Mouse (Mus musculus) kidney, adult 2 months (tissue): ENCODE measurements at regions not wholly inside any gene's neighbourhood (a gene's known extent, or its start where the extent isn't known, plus 50 kb on each side); places are given as distances from the start of the nearest gene placed in this dataset.
A peak's percentile ranks its signal among the peaks of the same experiment; 100 is the strongest.

Experiments
- DNase-seq: peaks from one replicate; pipeline ENCODE4 v3.0.0; 2021
- H3K27ac ChIP-seq: fragments of 200-500 bp; 2 replicates; pipeline ENCODE4 v1.5.1; 2012; ENCODE audit warnings: low read depth, low read length, control low read depth, inconsistent platforms; ENCODE audit not compliant: insufficient read depth
- H3K27me3 ChIP-seq: fragments of 200-500 bp; replicated peaks from 2 replicates; pipeline ENCODE4 v1.6.1; 2012; ENCODE audit warnings: mild to moderate bottlenecking, moderate library complexity, low read length, inconsistent platforms; ENCODE audit not compliant: control insufficient read depth, insufficient read depth
- H3K36me3 ChIP-seq: fragments of 200-500 bp; 2 replicates; pipeline ENCODE4 v1.6.1; 2012; ENCODE audit warnings: mild to moderate bottlenecking, moderate library complexity, low read length, inconsistent platforms; ENCODE audit not compliant: control insufficient read depth, insufficient read depth
- H3K4me1 ChIP-seq: fragments of 200-500 bp; 2 replicates; pipeline ENCODE4 v1.6.1; 2011; ENCODE audit warnings: low read length; ENCODE audit not compliant: control insufficient read depth, insufficient read depth
- H3K4me3 ChIP-seq: fragments of 200-500 bp; 2 replicates; pipeline ENCODE4 v1.5.1; 2011; ENCODE audit warnings: mild to moderate bottlenecking, low read depth, low read length, control low read depth; ENCODE audit not compliant: insufficient read depth
- CTCF ChIP-seq: fragments of 200-500 bp; conservative IDR thresholded peaks from 2 replicates; pipeline ENCODE4 v1.5.1; 2011; ENCODE audit warnings: low read depth, mild to moderate bottlenecking, control low read depth, low read length, moderate library complexity, mixed read lengths; ENCODE audit not compliant: insufficient read depth, insufficient read length
- POLR2A ChIP-seq: fragments of 200-500 bp; IDR thresholded peaks from one replicate; pipeline ENCODE4 v1.6.1; 2011; ENCODE audit warnings: low read depth, low read length, control low read depth
- WGBS: fragments of 180-500 bp; shearing (Covaris S2); methylation state at CpG from one replicate; pipeline ENCODE4 v1.1.7; 2018; 5-methylcytosine and 5-hydroxymethylcytosine counted together

- Histone ChIP-seq H3K27ac (no peak overlapping the region), H3K36me3 (no peaks in the 10 kb centered on the region), H3K4me3 (no peak overlapping the region), H3K27me3 (no peaks in the 10 kb centered on the region), H3K4me1 (no peaks in the 10 kb centered on the region)
- WGBS: 65% methylated on average over 6 of the region's 6 CpGs
- TF ChIP-seq CTCF: no peak
- DNase-seq: no peak
Observed at GRCm38 (mm10) chr8:115544067-115544466, 163.5 kb downstream of the Maf start.

- H3K27me3 ChIP-seq: no peaks in the 10 kb centered on the region
- no peak for TF ChIP-seq POLR2A
- TF ChIP-seq CTCF: no peak
- H3K27ac ChIP-seq: no peak overlapping the region
- no peak overlapping the region for H3K4me3 ChIP-seq
- DNase-seq: no peak
- H3K4me1 ChIP-seq: no peaks in the 10 kb centered on the region
- WGBS: 92% methylated on average over 3 of the region's 3 CpGs
- H3K36me3 ChIP-seq: no peaks in the 10 kb centered on the region
Observed at GRCm38 (mm10) chr8:115542935-115543334, 164.7 kb downstream of the Maf start.

GRCm38 (mm10) chr8:115539600-115539999, 168.0 kb downstream of the Maf start:
- Histone ChIP-seq H3K4me3 (peak overlapping the region; percentile 7; the same call in 1 of the 2 replicates), H3K36me3 (no peaks in the 10 kb centered on the region), H3K27me3 (no peaks in the 10 kb centered on the region), H3K4me1 (no peaks in the 10 kb centered on the region), H3K27ac (no peak overlapping the region)
- TF ChIP-seq CTCF: no peak
- TF ChIP-seq POLR2A: no peak
- 57% methylated on average over 9 of the region's 9 CpGs for WGBS
- DNase-seq: peak; percentile 19

- no peak overlapping the region for H3K4me3 ChIP-seq
- H3K27me3 ChIP-seq: no peaks in the 10 kb centered on the region
- DNase-seq: no peak
- no peak overlapping the region for H3K27ac ChIP-seq
- no peak for TF ChIP-seq CTCF
- no peak for TF ChIP-seq POLR2A
- H3K36me3 ChIP-seq: no peaks in the 10 kb centered on the region
- H3K4me1 ChIP-seq: no peaks in the 10 kb centered on the region
- 95% methylated on average over 4 of the region's 4 CpGs for WGBS
Observed at GRCm38 (mm10) chr8:115538236-115538635, 169.4 kb downstream of the Maf start.

GRCm38 (mm10) chr8:115537761-115538160, 169.8 kb downstream of the Maf start:
- no peak for DNase-seq
- WGBS: 87% methylated on average over 5 of the region's 5 CpGs
- TF ChIP-seq POLR2A (no peak), CTCF (no peak)
- Histone ChIP-seq H3K27me3 (no peaks in the 10 kb centered on the region), H3K36me3 (no peaks in the 10 kb centered on the region), H3K4me3 (no peak overlapping the region), H3K4me1 (no peaks in the 10 kb centered on the region), H3K27ac (no peak overlapping the region)

GRCm38 (mm10) chr8:115536554-115537346, 170.8 kb downstream of the Maf start:
- Histone ChIP-seq H3K27ac (no peak overlapping the region), H3K4me1 (no peaks in the 10 kb centered on the region), H3K27me3 (no peaks in the 10 kb centered on the region), H3K4me3 (no peak overlapping the region), H3K36me3 (no peaks in the 10 kb centered on the region)
- WGBS: 24% methylated on average over 19 of the region's 19 CpGs
- peak; percentile 6 for DNase-seq
- no peak for TF ChIP-seq POLR2A
- TF ChIP-seq CTCF: no peak

DNA sequence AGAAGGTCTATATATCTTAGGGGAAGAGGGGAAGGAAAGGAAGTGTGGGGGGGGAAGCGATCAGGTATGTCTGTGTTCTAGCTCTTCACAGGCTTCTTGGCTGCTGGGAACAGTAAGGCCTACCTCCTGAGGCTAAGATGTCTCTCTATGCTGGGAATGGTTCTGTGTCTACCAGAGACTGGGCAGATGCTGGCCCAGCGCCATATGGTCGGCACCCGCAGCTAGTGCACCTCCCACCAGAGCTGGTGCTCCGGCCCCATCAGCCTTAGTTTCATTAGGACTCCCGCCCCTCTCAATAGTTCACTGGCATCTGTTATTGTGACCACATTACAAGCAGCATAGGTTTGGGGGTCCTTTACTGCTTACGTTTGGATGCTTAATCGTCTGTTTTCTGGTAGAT, 171.6 kb downstream of the Maf start:
- Histone ChIP-seq H3K27me3 (no peaks in the 10 kb centered on the region), H3K4me3 (no peak overlapping the region), H3K36me3 (no peaks in the 10 kb centered on the region), H3K27ac (no peak overlapping the region), H3K4me1 (no peaks in the 10 kb centered on the region)
- DNase-seq: no peak
- 68% methylated on average over 8 of the region's 8 CpGs for WGBS
- TF ChIP-seq POLR2A (no peak), CTCF (no peak)

DNA sequence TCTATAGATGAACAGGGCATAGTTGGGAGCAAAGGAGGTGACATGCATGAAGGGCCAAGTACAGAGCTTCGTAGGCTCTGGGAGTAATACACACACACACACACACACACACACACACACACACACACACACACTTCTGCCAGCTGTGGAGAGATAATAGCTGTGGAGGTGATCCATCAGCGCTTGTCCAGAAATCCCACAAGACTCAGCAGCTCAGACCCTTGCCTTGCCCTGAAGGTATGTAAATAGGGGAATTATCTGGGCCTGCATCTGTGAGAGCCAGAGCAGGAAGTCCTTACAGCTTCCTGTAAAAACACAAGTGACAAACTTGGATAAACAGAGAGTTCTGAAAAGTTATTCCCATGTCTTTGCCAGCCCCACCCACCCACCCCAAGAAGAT, 173.6 kb downstream of the Maf start:
- WGBS: 76% methylated on average over 2 of the region's 2 CpGs
- H3K27ac ChIP-seq: no peak overlapping the region
- no peak overlapping the region for H3K4me3 ChIP-seq
- no peaks in the 10 kb centered on the region for H3K4me1 ChIP-seq
- DNase-seq: no peak
- no peaks in the 10 kb centered on the region for H3K27me3 ChIP-seq
- no peaks in the 10 kb centered on the region for H3K36me3 ChIP-seq
- TF ChIP-seq POLR2A (no peak), CTCF (no peak)
